Mouse (Mus musculus): Measurements from ENCODE around the gene Trpm2. TPM values are rescaled to one million over a fixed set of nuclear protein-coding genes. Genes with fewer than 3 reads are reported as not detected.

Gene Trpm2
- polyA plus RNA-seq, 1 experiment from 2014 or later = 0.19 TPM

- H3K9ac ChIP-seq = no peak overlapping the region
- H3K4me1 ChIP-seq (replicated peaks) = 0 out of 2 replicates have a peak, but pooled peaks cover under 1% of the 10 kb centered on the region
- H3K4me2 ChIP-seq = no peak overlapping the region
- no peak overlapping the region for H3K27ac ChIP-seq (ENCODE audit: poor library complexity, severe bottlenecking)
- peaks cover 13% of the 10 kb centered on the region; the same call in 1 of the 2 replicates for H3K27me3 ChIP-seq (replicated peaks)
- no peak for ATAC-seq (ENCODE audit: insufficient number of reproducible peaks, low FRiP score)
- no peaks in the 10 kb centered on the region for H3K36me3 ChIP-seq
- no peak overlapping the region for H3K4me3 ChIP-seq
- 78% methylated on average over 7 of the region's 7 CpGs for WGBS
- 0 out of 2 replicates have a peak, but pooled peaks cover 7% of the 10 kb centered on the region for H3K9me3 ChIP-seq (replicated peaks)
Observed at GRCm38 (mm10) chr10:77869651-77870050, 100.7 kb downstream of the Trpm2 start.

GRCm38 (mm10) chr10:77867546-77867945, 102.8 kb downstream of the Trpm2 start:
- no peak overlapping the region for H3K4me2 ChIP-seq
- no peak for ATAC-seq (ENCODE audit: insufficient number of reproducible peaks, low FRiP score)
- H3K27ac ChIP-seq (ENCODE audit: poor library complexity, severe bottlenecking) = no peak overlapping the region
- H3K9ac ChIP-seq = no peak overlapping the region
- 0% methylated on average over 1 of the region's 1 CpGs for WGBS
- 0 out of 2 replicates have a peak, but pooled peaks cover 7% of the 10 kb centered on the region for H3K9me3 ChIP-seq (replicated peaks)
- H3K4me3 ChIP-seq = no peak overlapping the region
- peaks cover 20% of the 10 kb centered on the region for H3K27me3 ChIP-seq (replicated peaks)
- H3K4me1 ChIP-seq (replicated peaks) = 0 out of 2 replicates have a peak, but pooled peaks cover 4% of the 10 kb centered on the region
- no peaks in the 10 kb centered on the region for H3K36me3 ChIP-seq

GRCm38 (mm10) chr10:77864762-77865143, 105.6 kb downstream of the Trpm2 start:
- Histone ChIP-seq H3K4me2 (peak overlapping the region; percentile 52), H3K36me3 (no peaks in the 10 kb centered on the region), H3K27me3 (replicated peaks) (peaks cover 20% of the 10 kb centered on the region), H3K27ac (ENCODE audit: poor library complexity, severe bottlenecking) (no peak overlapping the region), H3K9ac (no peak overlapping the region), H3K4me1 (replicated peaks) (0 out of 2 replicates have a peak, but pooled peaks cover 4% of the 10 kb centered on the region), H3K9me3 (replicated peaks) (no peaks in the 10 kb centered on the region), H3K4me3 (0 out of 2 replicates have a peak overlapping the region, but pooled peaks have one; percentile 9)
- WGBS = 37% methylated on average over 11 of the region's 11 CpGs
- no peak for ATAC-seq (ENCODE audit: insufficient number of reproducible peaks, low FRiP score)

GRCm38 (mm10) chr10:77864067-77864761, 106.1 kb downstream of the Trpm2 start:
- peaks cover 15% of the 10 kb centered on the region for H3K27me3 ChIP-seq (replicated peaks)
- 28% methylated on average over 14 of the region's 14 CpGs for WGBS
- ATAC-seq (ENCODE audit: insufficient number of reproducible peaks, low FRiP score) = peak; percentile 33
- H3K4me2 ChIP-seq = peak overlapping the region; percentile 52
- H3K27ac ChIP-seq (ENCODE audit: poor library complexity, severe bottlenecking) = no peak overlapping the region
- H3K4me1 ChIP-seq (replicated peaks) = 0 out of 2 replicates have a peak, but pooled peaks cover 4% of the 10 kb centered on the region
- no peak overlapping the region for H3K9ac ChIP-seq
- H3K36me3 ChIP-seq = no peaks in the 10 kb centered on the region
- H3K4me3 ChIP-seq = 0 out of 2 replicates have a peak overlapping the region, but pooled peaks have one; percentile 9
- H3K9me3 ChIP-seq (replicated peaks) = no peaks in the 10 kb centered on the region

- Histone ChIP-seq H3K9ac (no peak within 1 kb of the TSS), H3K9me3 (replicated peaks) (peaks cover 6% of the 10 kb centered on the region; the same call in 1 of the 2 replicates), H3K4me3 (no peak within 1 kb of the TSS), H3K27ac (ENCODE audit: poor library complexity, severe bottlenecking) (no peak within 1 kb of the TSS), H3K36me3 (no peaks in the 10 kb centered on the region), H3K27me3 (replicated peaks) (peaks cover 13% of the 10 kb centered on the region), H3K4me1 (replicated peaks) (0 out of 2 replicates have a peak, but pooled peaks cover 4% of the 10 kb centered on the region), H3K4me2 (no peak within 1 kb of the TSS)
- WGBS = 50% methylated on average over 7 of the region's 7 CpGs
- ATAC-seq (ENCODE audit: insufficient number of reproducible peaks, low FRiP score) = no peak
Observed at GRCm38 (mm10) chr10:77861675-77862074, 108.7 kb downstream of the Trpm2 start, which contains the start of gene Gm3285. TSS of gene Gm3285 (plus strand) at chr10:77861975.

Other genes with a start within 250 kb of the Trpm2 start
- gene Krtap12-1, start 250.0 kb downstream of the Trpm2 start, polyA plus RNA-seq (2016; fragmentation: Nextera tagmentation; extraction: Ambion mirVana) = not detected in 2 replicates
- not detected in 2 replicates for gene Gm10100, start 244.1 kb downstream of the Trpm2 start, polyA plus RNA-seq (2016; fragmentation: Nextera tagmentation; extraction: Ambion mirVana)
- gene Gm18596, start 227.9 kb downstream of the Trpm2 start, polyA plus RNA-seq (2016; fragmentation: Nextera tagmentation; extraction: Ambion mirVana) = not detected in 2 replicates
- gene Gm9736, start 219.2 kb downstream of the Trpm2 start, polyA plus RNA-seq (2016; fragmentation: Nextera tagmentation; extraction: Ambion mirVana) = not detected in 2 replicates
- not detected in 2 replicates for gene Gm3233, start 210.9 kb downstream of the Trpm2 start, polyA plus RNA-seq (2016; fragmentation: Nextera tagmentation; extraction: Ambion mirVana)
- gene Gm3238, start 199.2 kb downstream of the Trpm2 start, polyA plus RNA-seq (2016; fragmentation: Nextera tagmentation; extraction: Ambion mirVana) = not detected in 2 replicates
- gene Gm7138, start 193.6 kb downstream of the Trpm2 start, polyA plus RNA-seq (2016; fragmentation: Nextera tagmentation; extraction: Ambion mirVana) = not detected in 2 replicates
- not detected in 2 replicates for gene Gm3250, start 188.0 kb downstream of the Trpm2 start, polyA plus RNA-seq (2016; fragmentation: Nextera tagmentation; extraction: Ambion mirVana)
- gene Gm7137, start 182.4 kb downstream of the Trpm2 start, polyA plus RNA-seq (2016; fragmentation: Nextera tagmentation; extraction: Ambion mirVana) = not detected in 2 replicates
- not detected in 2 replicates for gene Gm9639, start 175.5 kb downstream of the Trpm2 start, polyA plus RNA-seq (2016; fragmentation: Nextera tagmentation; extraction: Ambion mirVana)
- gene Gm19668, start 171.4 kb downstream of the Trpm2 start, polyA plus RNA-seq (2016; fragmentation: Nextera tagmentation; extraction: Ambion mirVana) = not detected in 2 replicates
- gene Gm9507, start 158.7 kb downstream of the Trpm2 start, polyA plus RNA-seq (2016; fragmentation: Nextera tagmentation; extraction: Ambion mirVana) = not detected in 2 replicates
- gene Gm2696, start 155.9 kb downstream of the Trpm2 start, polyA plus RNA-seq (2016; fragmentation: Nextera tagmentation; extraction: Ambion mirVana) = not detected in 2 replicates
- not detected in 2 replicates for gene Krtap10-4, start 143.5 kb downstream of the Trpm2 start, polyA plus RNA-seq (2016; fragmentation: Nextera tagmentation; extraction: Ambion mirVana)
- not detected in 2 replicates for gene Krtap10-10, start 134.6 kb downstream of the Trpm2 start, polyA plus RNA-seq (2016; fragmentation: Nextera tagmentation; extraction: Ambion mirVana)
- not detected in 2 replicates for gene Gm36176, start 123.8 kb downstream of the Trpm2 start, polyA plus RNA-seq (2016; fragmentation: Nextera tagmentation; extraction: Ambion mirVana)
- not detected in 2 replicates for gene Gm10318, start 117.7 kb downstream of the Trpm2 start, polyA plus RNA-seq (2016; fragmentation: Nextera tagmentation; extraction: Ambion mirVana)
- not detected in 2 replicates for gene Gm3285, start 108.6 kb downstream of the Trpm2 start, polyA plus RNA-seq (2016; fragmentation: Nextera tagmentation; extraction: Ambion mirVana)
- gene Lrrc3, start 68.0 kb downstream of the Trpm2 start, polyA plus RNA-seq (2016; fragmentation: Nextera tagmentation; extraction: Ambion mirVana) = 1.9 and 2.1 TPM in 2 replicates
- 14.8 and 15.6 TPM in 2 replicates for gene 1810043G02Rik, start 8.0 kb upstream of the Trpm2 start, polyA plus RNA-seq (2016; fragmentation: Nextera tagmentation; extraction: Ambion mirVana)
- gene Pfkl, start 39.5 kb upstream of the Trpm2 start, polyA plus RNA-seq (2016; fragmentation: Nextera tagmentation; extraction: Ambion mirVana) = 220 and 226 TPM in 2 replicates
- gene Dnmt3l, start 71.4 kb upstream of the Trpm2 start, polyA plus RNA-seq (2016; fragmentation: Nextera tagmentation; extraction: Ambion mirVana) = not detected in 2 replicates
- gene Aire, start 73.0 kb upstream of the Trpm2 start, polyA plus RNA-seq (2016; fragmentation: Nextera tagmentation; extraction: Ambion mirVana) = 0.42 TPM in 1 of 2 replicates, not detected in the other
- 1.5 and 1.6 TPM in 2 replicates for gene Icosl, start 98.7 kb upstream of the Trpm2 start, polyA plus RNA-seq (2016; fragmentation: Nextera tagmentation; extraction: Ambion mirVana)
- gene D10Jhu81e, start 199.2 kb upstream of the Trpm2 start, polyA plus RNA-seq (2016; fragmentation: Nextera tagmentation; extraction: Ambion mirVana) = 38.0 and 38.7 TPM in 2 replicates
- 14.1 and 14.2 TPM in 2 replicates for gene Pwp2, start 214.6 kb upstream of the Trpm2 start, polyA plus RNA-seq (2016; fragmentation: Nextera tagmentation; extraction: Ambion mirVana)